Mouse (Mus musculus) liver, embryonic 13.5 days (tissue): ENCODE measurements around the gene Lsamp. TPM values are rescaled to one million over a fixed set of nuclear protein-coding genes. Genes with fewer than 3 reads are reported as not detected.

Experiments used
- ATAC-seq: fragments of 200-750 bp; cut with Nextera tagmentation; 2 replicates; pipeline ENCODE4 v1.8.0; 2017; ENCODE audit warnings: low read depth, mild to moderate bottlenecking, moderate number of reproducible peaks, moderate library complexity
- DNase-seq: peaks from one replicate; pipeline ENCODE4 v3.0.0; 2022
- H3K27ac ChIP-seq: fragments of 300-500 bp; sonication (generic); 2 replicates; pipeline ENCODE4 v1.5.1; 2015; ENCODE audit warnings: moderate library complexity, mild to moderate bottlenecking, inconsistent platforms
- H3K27me3 ChIP-seq: fragments of 300-500 bp; sonication (generic); 2 replicates; pipeline ENCODE4 v1.6.1; 2015; ENCODE audit warnings: mild to moderate bottlenecking, inconsistent platforms
- H3K36me3 ChIP-seq: fragments of 300-500 bp; sonication (generic); 2 replicates; pipeline ENCODE4 v1.6.1; 2015; ENCODE audit warnings: mild to moderate bottlenecking, inconsistent platforms
- H3K4me1 ChIP-seq: fragments of 300-500 bp; sonication (generic); replicated peaks from 2 replicates; pipeline ENCODE4 v1.6.1; 2015; ENCODE audit warnings: inconsistent platforms
- H3K4me2 ChIP-seq: fragments of 300-500 bp; sonication (generic); 2 replicates; pipeline ENCODE4 v1.6.1; 2015; ENCODE audit warnings: inconsistent platforms, mild to moderate bottlenecking, moderate library complexity
- H3K4me3 ChIP-seq: fragments of 300-500 bp; sonication (generic); replicated peaks from 2 replicates; pipeline ENCODE4 v1.5.1; 2015; ENCODE audit warnings: mild to moderate bottlenecking, inconsistent platforms
- H3K9ac ChIP-seq: fragments of 300-500 bp; sonication (generic); 2 replicates; pipeline ENCODE4 v1.6.1; 2015; ENCODE audit warnings: mild to moderate bottlenecking, inconsistent platforms
- H3K9me3 ChIP-seq: fragments of 300-500 bp; sonication (generic); replicated peaks from 2 replicates; pipeline ENCODE4 v1.6.1; 2016; ENCODE audit warnings: inconsistent platforms
- WGBS: fragments of 180-500 bp; shearing (Covaris S2); methylation state at CpG from one replicate; pipeline ENCODE4 v1.1.7; 2015; ENCODE audit not compliant: insufficient replicate concordance; 5-methylcytosine and 5-hydroxymethylcytosine counted together
- polyA plus RNA-seq: library from polyadenylated mRNA; unstranded; fragments of >200 nt; fragmentation: Nextera tagmentation; extraction: Ambion mirVana; gene quantifications from 2 replicates; pipeline ENCODE4 v1.2.1, GENCODE M21; 2015

Gene Lsamp
- polyA plus RNA-seq, 1 experiment from 2014 or later, result 0.06 TPM

DNA sequence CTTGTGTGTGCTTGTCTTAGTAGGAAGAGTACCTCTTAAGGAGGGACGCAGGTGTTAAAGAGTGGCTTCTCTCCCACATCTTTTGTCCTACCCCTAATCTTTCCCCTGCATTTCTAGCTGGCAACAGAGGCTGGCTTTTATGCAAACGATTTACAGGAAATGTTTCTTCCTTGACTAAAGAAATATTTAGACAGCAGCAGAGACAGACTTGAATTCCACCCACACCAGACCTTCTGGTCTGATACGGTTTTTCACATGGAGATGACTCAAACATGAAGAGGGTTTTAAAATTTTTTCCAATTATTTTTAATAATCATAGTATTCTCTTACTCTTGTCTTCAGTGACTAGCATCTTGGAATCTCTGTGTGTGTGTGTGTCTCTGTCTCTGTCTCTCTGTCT lies 1333.8 kb downstream of the Lsamp start:
- H3K4me1 ChIP-seq, result no peaks in the 10 kb centered on the region
- H3K9ac ChIP-seq, result no peak overlapping the region
- no peak overlapping the region for H3K4me3 ChIP-seq
- no peaks in the 10 kb centered on the region for H3K9me3 ChIP-seq
- no peaks in the 10 kb centered on the region for H3K27me3 ChIP-seq
- H3K36me3 ChIP-seq, result no peaks in the 10 kb centered on the region
- ATAC-seq (no peak), DNase-seq (no peak)
- no peak overlapping the region for H3K4me2 ChIP-seq
- 58% methylated on average over 3 of the region's 3 CpGs for WGBS
- H3K27ac ChIP-seq, result no peak overlapping the region

GRCm38 (mm10) chr16:41343431-41343830 lies 1359.3 kb downstream of the Lsamp start:
- H3K27me3 ChIP-seq, result no peaks in the 10 kb centered on the region
- no peaks in the 10 kb centered on the region for H3K36me3 ChIP-seq
- ATAC-seq (no peak), DNase-seq (no peak)
- H3K4me1 ChIP-seq, result no peaks in the 10 kb centered on the region
- no peak overlapping the region for H3K27ac ChIP-seq
- H3K4me3 ChIP-seq, result no peak overlapping the region
- WGBS, result 41% methylated on average over 1 of the region's 1 CpGs
- no peak overlapping the region for H3K9ac ChIP-seq
- no peak overlapping the region for H3K4me2 ChIP-seq
- no peaks in the 10 kb centered on the region for H3K9me3 ChIP-seq

DNA sequence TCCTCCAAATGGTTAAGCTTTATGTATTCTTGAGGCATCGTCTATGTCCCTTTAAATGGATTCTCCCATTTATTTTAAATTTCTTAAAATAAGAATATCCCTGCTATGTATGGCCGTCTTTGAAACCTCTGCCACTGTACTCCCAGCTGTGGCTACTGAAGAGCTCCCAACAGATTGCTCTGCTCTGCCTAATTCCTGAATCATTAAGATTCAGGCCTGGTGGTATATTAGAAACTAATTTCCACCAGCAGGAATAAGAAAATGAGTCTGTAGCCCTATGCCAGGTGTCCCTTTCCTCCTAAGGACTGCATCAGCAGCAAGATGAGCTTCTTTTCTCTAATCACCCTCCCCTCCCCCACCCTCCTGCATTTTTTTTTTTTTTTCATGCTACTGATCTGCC lies 1381.0 kb downstream of the Lsamp start:
- Histone ChIP-seq H3K9me3 (no peaks in the 10 kb centered on the region), H3K9ac (no peak overlapping the region), H3K27ac (no peak overlapping the region), H3K27me3 (no peaks in the 10 kb centered on the region), H3K4me1 (no peaks in the 10 kb centered on the region), H3K4me3 (no peak overlapping the region), H3K36me3 (no peaks in the 10 kb centered on the region), H3K4me2 (no peak overlapping the region)
- DNase-seq, result no peak
- ATAC-seq, result no peak
- 66% methylated on average over 2 of the region's 2 CpGs for WGBS

DNA sequence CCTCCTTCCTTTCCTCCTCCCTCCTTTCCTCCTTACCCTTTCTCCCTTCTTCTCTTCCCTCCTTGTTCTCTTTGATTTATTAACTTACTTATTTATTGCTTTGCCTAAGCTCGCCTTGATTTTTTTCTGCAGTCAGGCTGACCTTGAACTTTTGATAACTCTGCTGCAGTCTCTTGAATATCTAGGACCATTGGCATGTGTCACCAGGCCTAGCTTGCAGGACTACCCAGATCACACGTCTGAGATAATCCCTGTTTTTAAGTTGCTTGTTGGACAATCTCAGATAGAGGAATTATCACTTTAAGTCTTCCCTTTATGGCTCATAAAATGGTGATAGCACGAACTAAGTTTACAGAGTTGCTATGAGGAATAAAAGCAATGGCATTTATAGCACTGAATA lies 1399.5 kb downstream of the Lsamp start:
- Histone ChIP-seq H3K36me3 (no peaks in the 10 kb centered on the region), H3K9ac (no peak overlapping the region), H3K4me3 (no peak overlapping the region), H3K27ac (no peak overlapping the region), H3K9me3 (no peaks in the 10 kb centered on the region), H3K4me2 (no peak overlapping the region), H3K27me3 (no peaks in the 10 kb centered on the region), H3K4me1 (no peaks in the 10 kb centered on the region)
- WGBS, result 39% methylated on average over 3 of the region's 3 CpGs
- ATAC-seq, result no peak
- no peak for DNase-seq

- no peaks in the 10 kb centered on the region for H3K27me3 ChIP-seq
- no peak for ATAC-seq
- WGBS, result 45% methylated on average over 1 of the region's 1 CpGs
Measured at GRCm38 (mm10) chr16:41384288-41384687, 1400.1 kb downstream of the Lsamp start.

GRCm38 (mm10) chr16:41408850-41409249 lies 1424.7 kb downstream of the Lsamp start:
- H3K9me3 ChIP-seq, result no peaks in the 10 kb centered on the region
- no peak overlapping the region for H3K9ac ChIP-seq
- no peak overlapping the region for H3K4me3 ChIP-seq
- H3K27me3 ChIP-seq, result no peaks in the 10 kb centered on the region
- WGBS, result 46% methylated on average over 7 of the region's 7 CpGs
- H3K4me1 ChIP-seq, result no peaks in the 10 kb centered on the region
- DNase-seq (no peak), ATAC-seq (no peak)
- H3K27ac ChIP-seq, result no peak overlapping the region
- no peak overlapping the region for H3K4me2 ChIP-seq
- no peaks in the 10 kb centered on the region for H3K36me3 ChIP-seq

More at GRCm38 (mm10) chr16:41384288-41384687, 1400.1 kb downstream of the Lsamp start:
- no peaks in the 10 kb centered on the region for H3K4me1 ChIP-seq
- H3K9me3 ChIP-seq, result no peaks in the 10 kb centered on the region
- H3K27ac ChIP-seq, result no peak overlapping the region
- DNase-seq, result no peak
- no peak overlapping the region for H3K4me2 ChIP-seq
- no peaks in the 10 kb centered on the region for H3K36me3 ChIP-seq
- no peak overlapping the region for H3K9ac ChIP-seq
- no peak overlapping the region for H3K4me3 ChIP-seq

- no peak for DNase-seq
- Histone ChIP-seq H3K4me2 (no peak overlapping the region), H3K36me3 (no peaks in the 10 kb centered on the region), H3K27me3 (no peaks in the 10 kb centered on the region), H3K4me3 (no peak overlapping the region), H3K9me3 (no peaks in the 10 kb centered on the region), H3K27ac (no peak overlapping the region), H3K9ac (no peak overlapping the region), H3K4me1 (no peaks in the 10 kb centered on the region)
- no peak for ATAC-seq
- WGBS, result 56% methylated on average over 3 of the region's 3 CpGs
Measured at GRCm38 (mm10) chr16:41410671-41411070, 1426.5 kb downstream of the Lsamp start.

- H3K36me3 ChIP-seq, result no peaks in the 10 kb centered on the region
- no peak overlapping the region for H3K27ac ChIP-seq
- WGBS, result 70% methylated on average over 5 of the region's 5 CpGs
- no peak for DNase-seq
- H3K4me1 ChIP-seq, result no peaks in the 10 kb centered on the region
- no peak overlapping the region for H3K4me2 ChIP-seq
- no peaks in the 10 kb centered on the region for H3K27me3 ChIP-seq
- H3K4me3 ChIP-seq, result no peak overlapping the region
- ATAC-seq, result no peak
- no peak overlapping the region for H3K9ac ChIP-seq
- no peaks in the 10 kb centered on the region for H3K9me3 ChIP-seq
Measured at GRCm38 (mm10) chr16:41417363-41417762, 1433.2 kb downstream of the Lsamp start.

DNA sequence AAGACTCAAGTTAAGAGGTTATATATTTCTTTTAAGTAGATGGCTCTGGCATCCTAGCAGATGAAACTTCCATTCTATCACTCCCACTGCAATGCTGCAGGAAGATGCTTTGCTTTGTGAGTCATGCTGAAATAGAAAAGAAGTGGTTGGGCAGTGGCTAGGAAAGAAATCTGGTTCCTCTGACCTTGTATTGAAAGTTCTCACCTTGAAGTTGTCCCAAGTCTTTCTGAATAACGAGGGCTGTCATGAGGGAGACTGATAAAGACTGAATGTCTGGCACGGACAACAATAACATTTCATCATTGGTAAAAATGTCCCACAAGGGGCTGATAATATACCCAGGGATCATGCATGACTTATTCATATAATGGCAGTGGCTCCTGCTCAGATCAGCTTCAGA lies 1483.2 kb downstream of the Lsamp start:
- no peak overlapping the region for H3K27ac ChIP-seq
- WGBS, result 56% methylated on average over 2 of the region's 2 CpGs

GRCm38 (mm10) chr16:41478694-41479093 lies 1494.5 kb downstream of the Lsamp start:
- ATAC-seq, result no peak
- WGBS, result 73% methylated on average over 5 of the region's 5 CpGs

More for the DNA sequence above, 1483.2 kb downstream of the Lsamp start:
- Histone ChIP-seq H3K9me3 (no peaks in the 10 kb centered on the region), H3K36me3 (no peaks in the 10 kb centered on the region), H3K4me1 (no peaks in the 10 kb centered on the region), H3K27me3 (no peaks in the 10 kb centered on the region), H3K9ac (no peak overlapping the region), H3K4me2 (no peak overlapping the region), H3K4me3 (no peak overlapping the region)
- ATAC-seq, result no peak
- no peak for DNase-seq

GRCm38 (mm10) chr16:41481832-41482231 lies 1497.7 kb downstream of the Lsamp start:
- Histone ChIP-seq H3K4me1 (no peaks in the 10 kb centered on the region), H3K4me3 (no peak overlapping the region), H3K27ac (no peak overlapping the region), H3K9ac (no peak overlapping the region), H3K4me2 (no peak overlapping the region), H3K36me3 (no peaks in the 10 kb centered on the region), H3K9me3 (no peaks in the 10 kb centered on the region), H3K27me3 (no peaks in the 10 kb centered on the region)
- ATAC-seq (peak; percentile 54; the same call in 1 of the 2 replicates), DNase-seq (no peak)
- 21% methylated on average over 1 of the region's 1 CpGs for whole genome bisulfite sequencing

More at GRCm38 (mm10) chr16:41478694-41479093, 1494.5 kb downstream of the Lsamp start:
- no peak overlapping the region for H3K9ac ChIP-seq
- no peak overlapping the region for H3K4me2 ChIP-seq
- no peak overlapping the region for H3K27ac ChIP-seq
- no peaks in the 10 kb centered on the region for H3K4me1 ChIP-seq
- no peaks in the 10 kb centered on the region for H3K36me3 ChIP-seq
- no peaks in the 10 kb centered on the region for H3K27me3 ChIP-seq
- no peak for DNase-seq
- no peak overlapping the region for H3K4me3 ChIP-seq
- no peaks in the 10 kb centered on the region for H3K9me3 ChIP-seq

DNA sequence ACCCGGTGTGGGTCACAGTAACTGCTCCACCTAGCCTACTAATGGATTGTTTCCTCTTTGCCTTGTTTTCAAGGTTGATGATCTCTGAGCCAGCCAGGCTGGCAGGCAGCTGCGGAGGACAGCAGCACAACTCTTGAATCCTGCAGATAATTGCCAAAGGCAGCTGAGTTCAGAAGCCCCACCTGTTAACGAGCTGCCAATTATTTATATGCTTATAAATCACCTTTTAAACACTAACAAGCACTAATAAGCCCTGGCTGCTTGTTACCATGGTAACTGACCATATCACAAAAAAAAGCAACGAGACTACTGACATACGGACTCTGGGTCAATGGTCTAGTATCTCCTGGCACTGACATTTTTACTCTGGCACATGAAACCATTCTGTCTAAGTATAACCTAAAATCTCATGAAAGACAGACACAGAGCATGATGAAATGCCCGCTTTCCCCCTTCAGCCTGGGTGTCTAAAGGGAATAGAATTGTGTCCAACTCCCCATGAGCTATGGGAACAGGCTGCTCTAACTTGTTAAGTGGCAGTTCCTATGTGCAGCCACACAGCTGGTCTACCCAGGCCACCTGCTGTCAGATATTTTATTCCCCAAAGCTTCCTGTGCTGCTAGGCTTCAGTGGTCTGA lies 1526.9 kb downstream of the Lsamp start:
- Histone ChIP-seq H3K27me3 (no peaks in the 10 kb centered on the region), H3K27ac (no peak overlapping the region), H3K9ac (no peak overlapping the region), H3K9me3 (no peaks in the 10 kb centered on the region), H3K4me1 (no peaks in the 10 kb centered on the region), H3K4me2 (no peak overlapping the region), H3K4me3 (no peak overlapping the region), H3K36me3 (no peaks in the 10 kb centered on the region)
- DNase-seq (no peak), ATAC-seq (no peak)
- WGBS, result 59% methylated on average over 6 of the region's 6 CpGs
